Mouse (Mus musculus): ENCODE measurements around the gene Spa17. TPM values are rescaled to one million over a fixed set of nuclear protein-coding genes. Genes with fewer than 3 reads are reported as not detected.

The Spa17 gene
- total and polyA plus RNA-seq, 3 experiments: 0.46 to 2.6 TPM; not detected in 1

- Histone ChIP-seq H3K9ac (ENCODE audit: control insufficient read depth, low read depth, low read length, poor library complexity, severe bottlenecking) (peak overlapping the region; percentile 67; the same call in 1 of the 2 replicates), H3K27ac (ENCODE audit: control insufficient read depth, low read depth, low read length) (peak overlapping the region; percentile 83), H3K36me3 (ENCODE audit: control insufficient read depth in 1 of 2, insufficient read depth in 2 of 2, low read length in 2 of 2) (peaks cover 0 to 68% of the 10 kb centered on the region in 2 experiments; a peak in 2 of 4 replicates), H3K4me1 (ENCODE audit: control insufficient read depth in 1 of 2, insufficient read depth in 2 of 2, low read length in 2 of 2) (peaks cover 40 to 47% of the 10 kb centered on the region in 2 experiments), H3K27me3 (ENCODE audit: control insufficient read depth in 1 of 2, insufficient read depth in 2 of 2, low read length in 2 of 2) (no peaks in the 10 kb centered on the region), H3K4me3 (ENCODE audit: control insufficient read depth in 1 of 2, insufficient read depth in 1 of 2, low read depth in 2 of 2, low read length in 2 of 2) (peak overlapping the region in 1 of 2 experiments; percentile 72; a peak in 3 of 4 replicates), H3K9me3 (replicated peaks; ENCODE audit: insufficient read depth, low read length) (no peaks in the 10 kb centered on the region), H3K79me2 (ENCODE audit: control insufficient read depth, insufficient read depth, low read length, poor library complexity) (no peaks in the 10 kb centered on the region)
- DNase-seq (ENCODE audit: low read depth, low spot score): peak; percentile 79
- TF ChIP-seq MYB (IDR thresholded peaks at IDR 0.05; ENCODE audit: low read depth, low read length) (peak; percentile 88), ZKSCAN1 (IDR thresholded peaks at IDR 0.05; ENCODE audit: low read depth, low read length) (no peak; the same call in 1 of the 2 replicates), RCOR1 (IDR thresholded peaks at IDR 0.05; ENCODE audit: low read depth, low read length) (peak; percentile 53; the same call in 1 of the 2 replicates), TBP (IDR thresholded peaks at IDR 0.05; ENCODE audit: low read depth, low read length) (peak; percentile 62), POLR2AphosphoS5 (IDR thresholded peaks at IDR 0.05; ENCODE audit: borderline replicate concordance, low read depth, low read length) (no peak), HCFC1 (IDR thresholded peaks at IDR 0.05; ENCODE audit: low read depth, low read length) (no peak), MAX (IDR thresholded peaks at IDR 0.05; ENCODE audit: low read length) (0 out of 2 replicates have a peak, but pooled peaks have one; percentile 34), ZMIZ1 (IDR thresholded peaks at IDR 0.05; ENCODE audit: low read depth, low read length) (peak; percentile 14; the same call in 1 of the 2 replicates), SMC3 (IDR thresholded peaks at IDR 0.05; ENCODE audit: low read depth, low read length) (no peak), TCF12 (IDR thresholded peaks at IDR 0.05; ENCODE audit: low read depth, low read length) (peak; percentile 96), CHD1 (IDR thresholded peaks at IDR 0.05; ENCODE audit: low read depth, low read length) (no peak), KAT2A (conservative IDR thresholded peaks at IDR 0.05; ENCODE audit: low read depth, low read length) (no peak), JUND (IDR thresholded peaks at IDR 0.05; ENCODE audit: low read depth, low read length) (0 out of 2 replicates have a peak, but pooled peaks have one; percentile 26), MAFK (IDR thresholded peaks at IDR 0.05; ENCODE audit: borderline replicate concordance, low read depth, low read length) (no peak), EP300 (IDR thresholded peaks at IDR 0.05; ENCODE audit: low read depth in 1 of 2, low read length in 2 of 2) (peak; percentile 98), POLR2A (IDR thresholded peaks at IDR 0.05; ENCODE audit: control insufficient read depth in 1 of 2, insufficient read depth in 1 of 2, low read depth in 1 of 2, low read length in 2 of 2, poor library complexity in 1 of 2) (no peak), RAD21 (IDR thresholded peaks at IDR 0.05; ENCODE audit: low read depth, low read length) (no peak), CTCF (IDR thresholded peaks at IDR 0.05 in 2 of 3, conservative IDR thresholded peaks at IDR 0.05 in 1 of 3; ENCODE audit: control insufficient read depth in 1 of 3, insufficient read depth in 1 of 3, low read depth in 2 of 3, low read length in 3 of 3, poor library complexity in 1 of 3, severe bottlenecking in 1 of 3) (no peak), USF1 (IDR thresholded peaks at IDR 0.05; ENCODE audit: low read depth, low read length) (no peak), SIN3A (IDR thresholded peaks at IDR 0.05; ENCODE audit: low read length) (peak; percentile 54), BHLHE40 (IDR thresholded peaks at IDR 0.05; ENCODE audit: borderline replicate concordance, low read depth, low read length) (no peak), ETS1 (IDR thresholded peaks at IDR 0.05; ENCODE audit: low read depth, low read length) (peak; percentile 79), USF2 (IDR thresholded peaks at IDR 0.05; ENCODE audit: borderline replicate concordance in 1 of 2, insufficient read depth in 1 of 2, low read depth in 1 of 2, low read length in 2 of 2) (no peak), E2F4 (IDR thresholded peaks at IDR 0.05; ENCODE audit: borderline replicate concordance, low read depth, low read length) (no peak), MYC (IDR thresholded peaks at IDR 0.05; ENCODE audit: low read depth, low read length) (0 out of 2 replicates have a peak, but pooled peaks have one; percentile 34), UBTF (IDR thresholded peaks at IDR 0.05; ENCODE audit: borderline replicate concordance, insufficient read depth, low read depth, low read length) (no peak), CHD2 (IDR thresholded peaks at IDR 0.05; ENCODE audit: low read length) (no peak), NRF1 (IDR thresholded peaks at IDR 0.05; ENCODE audit: insufficient read depth, low read depth, low read length, poor library complexity, severe bottlenecking) (no peak), MXI1 (IDR thresholded peaks at IDR 0.05; ENCODE audit: low read depth, low read length) (no peak), POLR2AphosphoS2 (IDR thresholded peaks at IDR 0.05; ENCODE audit: low read length) (no peak), ZC3H11A (IDR thresholded peaks at IDR 0.05; ENCODE audit: low read depth, low read length) (no peak), ELF1 (IDR thresholded peaks at IDR 0.05; ENCODE audit: low read depth, low read length) (no peak), GABPA (IDR thresholded peaks at IDR 0.05; ENCODE audit: low read depth, low read length) (no peak), NELFE (IDR thresholded peaks at IDR 0.05; ENCODE audit: low read depth, low read length) (peak; percentile 32; the same call in 1 of the 2 replicates), MAZ (IDR thresholded peaks at IDR 0.05; ENCODE audit: low read depth, low read length) (0 out of 2 replicates have a peak, but pooled peaks have one; percentile 2), MEF2A (IDR thresholded peaks at IDR 0.05; ENCODE audit: extremely low read depth, insufficient replicate concordance, low read depth, low read length, poor library complexity, severe bottlenecking) (no peak), GATA1 (IDR thresholded peaks at IDR 0.05; ENCODE audit: low read depth, low read length) (peak; percentile 93)
Measured at GRCm38 (mm10) chr9:37567019-37567418, 46.5 kb downstream of the Spa17 start.
